Mouse (Mus musculus): ENCODE data around the gene Avpr2. TPM values are rescaled to one million over a fixed set of nuclear protein-coding genes. Genes with fewer than 3 reads are reported as not detected.

Avpr2 gene
- polyA plus RNA-seq, 1 experiment = 0.02 TPM

GRCm38 (mm10) chrX:73867852-73868251 is 24.1 kb upstream of the Avpr2 start:
- H3K36me3 ChIP-seq (ENCODE audit: control insufficient read depth, insufficient read depth) = no peaks in the 10 kb centered on the region
- H3K79me2 ChIP-seq (ENCODE audit: control insufficient read depth, insufficient read depth) = no peaks in the 10 kb centered on the region
- no peak overlapping the region for H3ac ChIP-seq (ENCODE audit: control insufficient read depth, insufficient read length, low read depth)
- no peaks in the 10 kb centered on the region for H3K79me3 ChIP-seq (ENCODE audit: low read depth)
- TF ChIP-seq MYOD1 (IDR thresholded peaks at IDR 0.05; ENCODE audit: control insufficient read depth, insufficient read length, low read depth) (no peak), USF1 (IDR thresholded peaks at IDR 0.05; ENCODE audit: low read depth) (no peak), MAX (IDR thresholded peaks at IDR 0.05) (no peak), CTCF (IDR thresholded peaks at IDR 0.05; ENCODE audit: control insufficient read depth, insufficient read depth, insufficient read length) (no peak), MYOG (IDR thresholded peaks at IDR 0.05; ENCODE audit: control insufficient read depth, extremely low read depth, insufficient read length) (no peak), FOSL1 (IDR thresholded peaks at IDR 0.05; ENCODE audit: insufficient read depth, low read length, poor library complexity, severe bottlenecking) (no peak), CEBPB (IDR thresholded peaks at IDR 0.05; ENCODE audit: low read depth) (no peak)
- no peak overlapping the region for H3K4me3 ChIP-seq (ENCODE audit: insufficient read depth, poor library complexity, severe bottlenecking)
- no peaks in the 10 kb centered on the region for H3K27me3 ChIP-seq (ENCODE audit: control insufficient read depth, insufficient read depth, insufficient read length)

GRCm38 (mm10) chrX:73869334-73869733 is 22.6 kb upstream of the Avpr2 start:
- Histone ChIP-seq H3K36me3 (ENCODE audit: control insufficient read depth, insufficient read depth) (no peaks in the 10 kb centered on the region), H3K79me2 (ENCODE audit: control insufficient read depth, insufficient read depth) (no peaks in the 10 kb centered on the region), H3K27me3 (ENCODE audit: control insufficient read depth, insufficient read depth, insufficient read length) (no peaks in the 10 kb centered on the region), H3K79me3 (ENCODE audit: low read depth) (no peaks in the 10 kb centered on the region), H3K4me3 (ENCODE audit: insufficient read depth, poor library complexity, severe bottlenecking) (no peak overlapping the region), H3ac (ENCODE audit: control insufficient read depth, insufficient read length, low read depth) (no peak overlapping the region)
- TF ChIP-seq MAX (IDR thresholded peaks at IDR 0.05) (peak; percentile 63), MYOG (IDR thresholded peaks at IDR 0.05; ENCODE audit: control insufficient read depth, extremely low read depth, insufficient read length) (no peak)

- Histone ChIP-seq H3K27me3 (ENCODE audit: control insufficient read depth, insufficient read depth, insufficient read length) (no peaks in the 10 kb centered on the region), H3K79me2 (ENCODE audit: control insufficient read depth, insufficient read depth) (no peaks in the 10 kb centered on the region), H3K36me3 (ENCODE audit: control insufficient read depth, insufficient read depth) (no peaks in the 10 kb centered on the region), H3K4me3 (ENCODE audit: insufficient read depth, poor library complexity, severe bottlenecking) (no peak overlapping the region), H3ac (ENCODE audit: control insufficient read depth, insufficient read length, low read depth) (no peak overlapping the region), H3K79me3 (ENCODE audit: low read depth) (no peaks in the 10 kb centered on the region)
- no peak for TF ChIP-seq MYOG (IDR thresholded peaks at IDR 0.05; ENCODE audit: control insufficient read depth, extremely low read depth, insufficient read length)
- TF ChIP-seq MYOD1 (IDR thresholded peaks at IDR 0.05; ENCODE audit: control insufficient read depth, insufficient read length, low read depth) = no peak
- TF ChIP-seq CEBPB (IDR thresholded peaks at IDR 0.05; ENCODE audit: low read depth) = no peak
- TF ChIP-seq MAX (IDR thresholded peaks at IDR 0.05) = no peak
- TF ChIP-seq CTCF (IDR thresholded peaks at IDR 0.05; ENCODE audit: control insufficient read depth, insufficient read depth, insufficient read length) = no peak
- TF ChIP-seq USF1 (IDR thresholded peaks at IDR 0.05; ENCODE audit: low read depth) = no peak
- no peak for TF ChIP-seq FOSL1 (IDR thresholded peaks at IDR 0.05; ENCODE audit: insufficient read depth, low read length, poor library complexity, severe bottlenecking)
Observed at GRCm38 (mm10) chrX:73871474-73871873, 20.4 kb upstream of the Avpr2 start.

- Histone ChIP-seq H3ac (ENCODE audit: control insufficient read depth, insufficient read length, low read depth) (no peak overlapping the region), H3K36me3 (ENCODE audit: control insufficient read depth, insufficient read depth) (no peaks in the 10 kb centered on the region), H3K4me3 (ENCODE audit: insufficient read depth, poor library complexity, severe bottlenecking) (no peak overlapping the region), H3K27me3 (ENCODE audit: control insufficient read depth, insufficient read depth, insufficient read length) (no peaks in the 10 kb centered on the region), H3K79me2 (ENCODE audit: control insufficient read depth, insufficient read depth) (no peaks in the 10 kb centered on the region), H3K79me3 (ENCODE audit: low read depth) (no peaks in the 10 kb centered on the region)
- no peak for TF ChIP-seq MAX (IDR thresholded peaks at IDR 0.05)
- TF ChIP-seq FOSL1 (IDR thresholded peaks at IDR 0.05; ENCODE audit: insufficient read depth, low read length, poor library complexity, severe bottlenecking) = no peak
- no peak for TF ChIP-seq MYOG (IDR thresholded peaks at IDR 0.05; ENCODE audit: control insufficient read depth, extremely low read depth, insufficient read length)
Observed at GRCm38 (mm10) chrX:73871956-73872355, 19.9 kb upstream of the Avpr2 start.

- Histone ChIP-seq H3K79me2 (ENCODE audit: control insufficient read depth, insufficient read depth) (no peaks in the 10 kb centered on the region), H3K36me3 (ENCODE audit: control insufficient read depth, insufficient read depth) (no peaks in the 10 kb centered on the region), H3K27me3 (ENCODE audit: control insufficient read depth, insufficient read depth, insufficient read length) (no peaks in the 10 kb centered on the region), H3K4me3 (ENCODE audit: insufficient read depth, poor library complexity, severe bottlenecking) (no peak overlapping the region), H3ac (ENCODE audit: control insufficient read depth, insufficient read length, low read depth) (no peak overlapping the region), H3K79me3 (ENCODE audit: low read depth) (no peaks in the 10 kb centered on the region)
- TF ChIP-seq MYOG (IDR thresholded peaks at IDR 0.05; ENCODE audit: control insufficient read depth, extremely low read depth, insufficient read length) (no peak), CTCF (IDR thresholded peaks at IDR 0.05; ENCODE audit: control insufficient read depth, insufficient read depth, insufficient read length) (no peak), CEBPB (IDR thresholded peaks at IDR 0.05; ENCODE audit: low read depth) (no peak), FOSL1 (IDR thresholded peaks at IDR 0.05; ENCODE audit: insufficient read depth, low read length, poor library complexity, severe bottlenecking) (no peak), MYOD1 (IDR thresholded peaks at IDR 0.05; ENCODE audit: control insufficient read depth, insufficient read length, low read depth) (no peak), MAX (IDR thresholded peaks at IDR 0.05) (no peak), USF1 (IDR thresholded peaks at IDR 0.05; ENCODE audit: low read depth) (no peak)
Observed at GRCm38 (mm10) chrX:73875881-73876280, 16.0 kb upstream of the Avpr2 start.

GRCm38 (mm10) chrX:73877014-73877413 is 14.9 kb upstream of the Avpr2 start:
- Histone ChIP-seq H3K79me2 (ENCODE audit: control insufficient read depth, insufficient read depth) (no peaks in the 10 kb centered on the region), H3ac (ENCODE audit: control insufficient read depth, insufficient read length, low read depth) (no peak overlapping the region), H3K4me3 (ENCODE audit: insufficient read depth, poor library complexity, severe bottlenecking) (no peak overlapping the region), H3K79me3 (ENCODE audit: low read depth) (no peaks in the 10 kb centered on the region), H3K27me3 (ENCODE audit: control insufficient read depth, insufficient read depth, insufficient read length) (no peaks in the 10 kb centered on the region), H3K36me3 (ENCODE audit: control insufficient read depth, insufficient read depth) (no peaks in the 10 kb centered on the region)
- TF ChIP-seq MYOG (IDR thresholded peaks at IDR 0.05; ENCODE audit: control insufficient read depth, extremely low read depth, insufficient read length) (no peak), FOSL1 (IDR thresholded peaks at IDR 0.05; ENCODE audit: insufficient read depth, low read length, poor library complexity, severe bottlenecking) (no peak), CTCF (IDR thresholded peaks at IDR 0.05; ENCODE audit: control insufficient read depth, insufficient read depth, insufficient read length) (no peak), USF1 (IDR thresholded peaks at IDR 0.05; ENCODE audit: low read depth) (no peak), CEBPB (IDR thresholded peaks at IDR 0.05; ENCODE audit: low read depth) (no peak), MAX (IDR thresholded peaks at IDR 0.05) (no peak), MYOD1 (IDR thresholded peaks at IDR 0.05; ENCODE audit: control insufficient read depth, insufficient read length, low read depth) (no peak)

Data from C2C12 (cell line).